Mouse (Mus musculus): ENCODE data around the gene Olfr281. TPM values are rescaled to one million over a fixed set of nuclear protein-coding genes. Genes with fewer than 3 reads are reported as not detected.
"Not testable (repeated sequence)": the region's sequence is repeated elsewhere in the genome, so short reads cannot be mapped to it uniquely, and the experiment has no call there.

Gene Olfr281
- total RNA-seq (2015) (not detected in 2 replicates), total RNA-seq (2017) (not detected in 2 replicates)

DNA sequence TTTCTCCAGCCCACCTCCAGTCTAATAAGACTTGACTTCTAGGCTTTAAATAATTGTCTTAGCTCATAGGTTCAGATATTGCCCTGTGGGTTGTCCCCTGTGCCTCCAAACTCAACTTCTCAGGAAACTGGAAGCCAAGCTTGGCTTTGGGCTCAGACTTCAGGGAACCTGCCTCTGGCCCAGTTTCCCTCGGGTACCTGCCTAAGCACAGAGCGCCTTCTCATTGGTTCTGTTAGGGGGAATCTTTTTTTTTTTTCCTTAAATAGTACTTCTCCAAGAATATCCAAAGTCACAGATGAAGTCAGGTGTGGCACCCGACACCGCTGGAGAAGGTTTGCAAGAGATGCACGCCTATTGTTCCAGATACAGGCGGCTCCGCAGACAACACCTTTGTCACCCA is at the start of gene Olfr281:
TSS of gene Olfr281 (plus strand) at position 301 of the 400 bp plus-strand sequence.
- ATAC-seq (ENCODE audit: poor library complexity, severe bottlenecking), result no peak

- no peak for ATAC-seq (ENCODE audit: poor library complexity, severe bottlenecking)
Measured at GRCm38 (mm10) chr15:98408406-98409060, 43.9 kb upstream of the Olfr281 start.

DNA sequence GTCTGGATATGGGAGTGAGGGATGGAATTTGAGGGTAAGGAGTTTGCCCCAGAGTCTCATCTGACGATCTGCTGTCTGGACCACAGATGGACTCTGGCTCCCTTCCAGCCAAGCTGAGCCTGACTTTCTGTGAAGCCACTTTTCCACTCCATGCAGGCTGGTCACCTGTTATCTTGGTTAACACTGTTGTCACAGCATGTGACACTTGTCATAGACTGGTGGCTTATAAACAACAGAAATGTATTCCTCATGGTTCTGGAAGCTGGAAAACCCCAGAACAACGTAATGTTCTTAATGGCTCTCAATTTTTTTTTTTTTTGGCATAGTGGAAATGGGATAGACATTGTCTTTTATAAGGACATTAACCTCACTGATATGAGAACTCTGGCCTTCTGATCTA is 42.8 kb upstream of the Olfr281 start:
- ATAC-seq (ENCODE audit: poor library complexity, severe bottlenecking), result no peak

DNA sequence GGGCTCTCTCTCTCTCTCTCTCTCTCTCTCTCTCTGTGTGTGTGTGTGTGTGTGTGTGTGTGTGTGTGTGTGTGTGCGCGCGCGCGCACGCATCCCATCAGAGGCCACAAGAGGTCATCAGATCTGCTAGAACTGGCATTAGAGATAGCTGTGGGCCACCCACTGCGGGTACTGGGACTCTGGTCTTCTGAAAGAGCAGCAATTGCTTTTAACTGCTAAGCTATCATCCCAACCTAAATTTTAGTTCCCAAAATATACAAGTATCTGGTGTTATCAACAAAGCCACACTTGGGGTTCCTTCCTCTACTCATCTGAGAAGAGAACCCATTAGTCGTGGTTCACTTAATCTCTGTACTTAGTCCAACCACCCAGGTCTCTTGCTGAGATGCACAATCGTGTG is 42.1 kb upstream of the Olfr281 start:
- ATAC-seq (ENCODE audit: poor library complexity, severe bottlenecking), result no peak

- ATAC-seq (ENCODE audit: poor library complexity, severe bottlenecking), result no peak
Measured at GRCm38 (mm10) chr15:98415996-98416395, 36.4 kb upstream of the Olfr281 start.

DNA sequence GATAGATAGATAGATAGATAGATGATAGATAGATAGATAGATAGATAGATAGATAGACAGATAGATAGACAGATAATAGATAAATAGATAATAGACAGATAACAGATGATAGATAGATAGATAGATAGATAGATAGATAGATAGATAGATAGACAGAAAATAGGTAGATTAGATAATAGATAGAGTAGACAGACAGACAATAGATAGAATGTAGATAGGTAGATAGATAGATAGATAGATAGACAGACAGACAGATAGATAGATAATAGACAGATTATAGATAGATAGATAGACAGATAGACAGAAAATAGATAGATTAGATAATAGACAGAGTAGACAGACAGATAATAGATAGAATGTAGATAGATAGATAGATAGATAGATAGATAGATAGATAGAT is 35.6 kb upstream of the Olfr281 start:
- not testable (repeated sequence) for ATAC-seq (ENCODE audit: poor library complexity, severe bottlenecking)

DNA sequence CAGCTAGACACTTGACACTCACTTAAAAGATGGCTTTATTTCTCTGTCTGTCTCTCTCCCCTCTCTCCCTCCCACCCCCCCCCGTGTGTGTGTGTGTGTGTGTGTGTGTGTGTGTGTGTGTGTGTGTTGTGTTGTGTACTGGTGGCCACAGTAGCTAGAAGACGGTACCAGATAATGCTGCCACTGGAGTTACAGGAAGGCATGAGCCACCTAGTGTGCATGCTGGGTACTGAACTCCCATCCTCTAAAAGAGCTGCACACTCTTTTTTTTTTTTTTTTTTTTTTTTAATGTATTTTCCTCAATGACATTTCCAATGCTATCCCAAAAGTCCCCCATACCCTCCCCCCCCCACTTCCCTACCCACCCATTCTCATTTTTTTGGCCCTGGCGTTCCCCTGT is 35.1 kb upstream of the Olfr281 start:
- ATAC-seq (ENCODE audit: poor library complexity, severe bottlenecking), result not testable (repeated sequence)

DNA sequence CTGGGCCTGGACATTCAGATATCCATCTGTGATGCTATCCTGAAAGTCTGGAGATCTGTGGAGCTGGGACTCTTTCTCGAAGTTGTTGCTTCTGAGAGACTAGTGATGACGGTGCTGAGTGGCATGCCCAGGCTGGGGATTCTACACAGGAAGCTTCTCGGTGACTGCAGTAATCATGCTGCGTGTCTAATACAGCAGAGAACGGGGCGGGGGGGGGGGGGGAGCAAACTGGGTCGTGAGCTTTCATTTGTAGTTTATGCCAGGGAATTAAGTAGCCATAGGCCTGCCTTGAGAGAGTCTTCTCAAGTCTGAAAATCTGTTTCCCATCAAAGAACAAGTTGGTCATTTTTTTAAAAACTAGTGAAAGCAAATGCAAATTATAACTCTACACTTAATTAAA is 34.3 kb upstream of the Olfr281 start:
- no peak for ATAC-seq (ENCODE audit: poor library complexity, severe bottlenecking)

- ATAC-seq (ENCODE audit: poor library complexity, severe bottlenecking), result no peak
Measured at GRCm38 (mm10) chr15:98420897-98421296, 31.5 kb upstream of the Olfr281 start.

- no peak for ATAC-seq (ENCODE audit: poor library complexity, severe bottlenecking)
Measured at GRCm38 (mm10) chr15:98424326-98424725, 28.1 kb upstream of the Olfr281 start.

- no peak for ATAC-seq (ENCODE audit: poor library complexity, severe bottlenecking)
Measured at GRCm38 (mm10) chr15:98424753-98425152, 27.6 kb upstream of the Olfr281 start.

- no peak for ATAC-seq (ENCODE audit: poor library complexity, severe bottlenecking)
Measured at GRCm38 (mm10) chr15:98425188-98425587, 27.2 kb upstream of the Olfr281 start.

DNA sequence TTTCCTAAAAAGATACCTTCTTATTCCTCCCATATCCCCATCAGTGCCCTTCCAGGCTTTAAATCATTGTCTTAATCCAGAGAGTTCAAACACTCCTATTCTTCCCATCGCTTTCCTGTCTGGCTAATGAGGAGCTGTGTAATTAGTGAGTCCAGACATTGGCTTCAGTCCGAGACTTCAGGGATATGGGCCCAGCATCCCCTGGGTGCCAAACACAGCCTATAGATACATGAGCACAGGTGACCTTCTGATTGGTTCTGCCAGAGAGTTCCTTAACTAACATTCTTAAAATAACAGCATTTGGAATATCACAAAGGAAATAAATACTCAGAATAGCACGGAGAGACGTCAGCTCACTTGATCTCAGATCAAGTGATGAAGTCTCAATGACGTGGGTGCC is 21.5 kb upstream of the Olfr281 start, which contains the start of gene Olfr282:
TSS of gene Olfr282 (plus strand) at position 301 of the 400 bp plus-strand sequence.
- ATAC-seq (ENCODE audit: poor library complexity, severe bottlenecking), result not testable (repeated sequence)

- ATAC-seq (ENCODE audit: poor library complexity, severe bottlenecking), result no peak
Measured at GRCm38 (mm10) chr15:98444561-98444960, 7.8 kb upstream of the Olfr281 start.

GRCm38 (mm10) chr15:98448521-98448920 is 3.9 kb upstream of the Olfr281 start:
- no peak for ATAC-seq (ENCODE audit: poor library complexity, severe bottlenecking)

DNA sequence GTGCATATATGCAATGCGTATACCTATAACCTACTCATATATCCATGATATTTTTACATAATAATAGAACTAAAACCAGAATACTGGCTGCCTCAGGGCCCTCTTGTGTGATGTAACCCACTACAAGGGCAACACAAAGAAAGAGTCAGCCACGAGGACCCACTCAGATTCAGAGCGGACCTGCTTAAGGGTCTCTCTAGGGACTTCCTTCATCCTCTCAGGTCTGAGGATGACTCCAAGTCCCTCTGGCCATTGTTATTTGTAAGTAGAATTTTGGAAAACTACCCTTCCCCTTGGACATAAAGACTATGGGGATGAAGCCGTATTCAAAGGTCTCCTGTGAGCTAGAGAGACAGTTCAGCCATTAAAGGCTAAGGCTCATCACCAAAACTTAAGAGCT is 17.2 kb downstream of the Olfr281 start, which contains the start of gene OR5BS1P:
TSS of gene OR5BS1P (plus strand) at position 301 of the 400 bp plus-strand sequence.
- no peak for ATAC-seq (ENCODE audit: poor library complexity, severe bottlenecking)

DNA sequence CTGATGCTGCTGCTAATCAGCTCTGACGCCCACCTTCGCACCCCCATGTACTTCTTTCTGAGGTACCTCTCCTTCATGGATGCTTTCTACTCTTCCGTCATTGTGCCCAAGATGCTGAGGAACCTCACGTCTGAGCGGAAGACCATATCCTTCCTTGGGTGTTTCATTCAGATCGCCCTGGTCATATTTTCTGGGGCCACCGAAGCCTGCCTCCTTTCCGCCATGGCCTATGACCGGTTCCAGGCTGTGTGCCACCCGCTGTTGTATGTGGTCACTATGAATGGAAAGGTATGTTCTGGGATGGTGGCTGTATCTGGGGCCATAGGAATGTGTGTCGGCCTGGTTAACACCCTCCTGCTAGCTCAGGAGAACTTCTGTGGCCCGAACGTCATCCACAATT is 19.2 kb downstream of the Olfr281 start:
- ATAC-seq (ENCODE audit: poor library complexity, severe bottlenecking), result no peak

GRCm38 (mm10) chr15:98474958-98475357 is 22.6 kb downstream of the Olfr281 start:
- ATAC-seq (ENCODE audit: poor library complexity, severe bottlenecking), result no peak

GRCm38 (mm10) chr15:98475382-98475781 is 23.0 kb downstream of the Olfr281 start:
- no peak for ATAC-seq (ENCODE audit: poor library complexity, severe bottlenecking)

DNA sequence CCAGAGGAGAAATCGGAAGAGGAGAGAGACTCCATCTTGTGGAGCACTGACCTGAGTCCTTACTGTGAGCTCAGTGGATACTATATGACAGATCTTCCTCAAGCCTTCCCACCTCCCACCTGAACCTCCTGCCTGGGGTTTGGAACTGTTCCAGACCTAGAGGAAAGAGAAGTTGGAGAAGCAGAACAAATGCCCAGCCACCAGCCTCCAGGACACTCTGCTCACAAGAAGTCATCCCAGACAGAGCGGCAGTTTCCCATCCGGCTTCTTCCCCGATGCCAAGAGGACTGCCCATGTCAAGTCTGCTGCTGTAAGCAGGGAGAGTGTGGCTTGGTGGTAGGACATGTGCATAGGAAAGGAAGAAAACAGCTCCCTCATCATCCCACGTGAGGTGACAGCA is 23.9 kb downstream of the Olfr281 start:
- no peak for ATAC-seq (ENCODE audit: poor library complexity, severe bottlenecking)

GRCm38 (mm10) chr15:98479568-98480102 is 27.2 kb downstream of the Olfr281 start:
- ATAC-seq (ENCODE audit: poor library complexity, severe bottlenecking), result no peak

GRCm38 (mm10) chr15:98482701-98483100 is 30.3 kb downstream of the Olfr281 start, which contains the start of gene Lalba:
Lalba (minus strand) TSS chr15:98482721.
- no peak for ATAC-seq (ENCODE audit: poor library complexity, severe bottlenecking)

Data from megakaryocyte, adult 5-6 weeks (primary cell).